Mouse (Mus musculus) liver, postnatal 0 days (tissue): ENCODE results near the gene Ago1.

ENCODE experiments used
- CTCF ChIP-seq: sonication (generic); IDR thresholded peaks from 2 replicates; pipeline ENCODE4 v1.5.1; 2016; ENCODE audit warnings: antibody characterized with exemption, low read depth
- EP300 ChIP-seq: IDR thresholded peaks from 2 replicates; pipeline ENCODE4 v1.6.1; 2016; ENCODE audit warnings: antibody characterized with exemption, low read depth, mild to moderate bottlenecking

- TF ChIP-seq EP300 (no peak), CTCF (no peak)
Measured at GRCm38 (mm10) chr4:126495453-126495852, 27.1 kb upstream of the Ago1 start.
